Mouse (Mus musculus) retina, embryonic 14.5 days (tissue): ENCODE measurements around the gene Tgfbr2.
A peak's percentile ranks its signal among the peaks of the same experiment; 100 is the strongest.

Experiments
- DNase-seq: peaks from one replicate; pipeline ENCODE4 v3.0.0-alpha.2; 2015; ENCODE audit warnings: low spot score

Gene Tgfbr2

DNA sequence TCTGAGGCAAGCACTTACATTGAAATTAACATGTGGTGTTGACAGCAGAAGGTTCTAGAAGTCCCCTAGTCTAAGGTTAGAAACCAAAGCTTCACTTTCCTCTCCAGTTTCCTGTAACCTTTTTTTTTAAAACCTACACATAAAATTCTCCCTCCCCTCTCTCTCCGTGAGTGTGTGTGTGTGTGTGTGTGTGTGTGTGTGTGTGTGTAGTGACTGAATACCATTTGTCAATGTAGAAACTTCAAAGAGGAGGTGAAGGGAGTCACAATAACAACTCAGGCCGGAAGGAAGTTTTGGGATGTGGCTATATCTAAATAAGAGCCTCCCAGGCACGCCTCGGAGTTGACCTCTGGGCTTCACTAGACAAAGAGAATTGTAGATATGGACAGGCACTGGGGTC lies 60.8 kb downstream of the Tgfbr2 start:
- no peak for DNase-seq

DNA sequence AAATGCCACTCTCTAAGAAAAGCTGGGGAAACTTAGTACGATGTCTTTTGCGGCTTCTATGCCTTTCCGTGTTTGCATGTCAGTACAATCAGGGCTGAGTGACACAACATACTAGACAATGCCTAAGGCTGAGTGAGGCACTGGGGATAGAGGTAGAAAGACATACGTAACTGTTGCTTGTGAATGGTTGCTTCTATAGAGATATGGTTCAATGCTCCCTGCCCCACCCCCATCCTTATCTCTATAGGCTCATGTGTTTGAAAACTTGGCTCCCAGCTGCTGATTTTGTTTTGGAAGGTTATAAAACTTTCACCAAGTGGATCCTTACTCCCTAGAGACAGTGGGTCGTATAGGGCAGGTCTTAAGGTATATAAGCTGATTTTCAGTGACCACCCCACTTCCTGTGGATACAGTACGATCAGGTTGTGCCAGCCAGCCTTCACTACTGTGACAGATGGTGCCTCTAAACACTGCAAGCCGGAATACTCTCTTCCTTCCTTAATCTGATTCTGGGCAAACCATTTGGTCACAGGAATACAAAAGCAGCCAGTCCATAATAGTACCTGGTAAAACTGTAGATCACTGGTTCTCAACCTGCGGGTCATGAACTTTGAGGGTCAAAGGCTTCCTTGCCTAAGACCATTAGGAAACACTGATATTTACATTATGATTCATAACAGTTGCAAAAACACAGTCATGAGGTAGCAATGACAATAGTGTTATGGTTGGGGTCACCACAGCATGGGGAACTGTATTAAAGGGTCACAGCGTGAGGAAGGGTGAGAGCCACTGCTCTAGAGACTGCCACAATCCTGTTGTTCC lies 63.8 kb downstream of the Tgfbr2 start:
- no peak for DNase-seq

GRCm38 (mm10) chr9:116108729-116109128 lies 66.4 kb downstream of the Tgfbr2 start:
- DNase-seq, result no peak

DNA sequence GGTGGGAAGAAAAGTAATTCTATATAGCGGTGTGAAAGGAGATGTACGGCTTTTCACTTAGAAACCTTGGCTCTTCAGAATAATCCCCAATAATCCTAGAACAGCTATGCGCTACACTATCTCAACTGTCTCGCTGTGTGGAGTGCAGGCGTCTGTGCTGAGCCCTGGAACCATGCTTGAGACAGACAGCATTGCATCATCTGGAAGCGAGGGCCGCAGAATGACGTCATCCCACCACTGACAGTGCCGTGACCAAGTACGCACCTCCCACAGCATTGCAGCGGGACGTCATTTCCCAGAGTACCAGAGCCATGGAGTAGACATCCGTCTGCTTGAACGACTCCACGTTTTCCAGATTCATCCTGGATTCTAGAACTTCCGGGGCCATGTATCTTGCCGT lies 70.4 kb downstream of the Tgfbr2 start:
- no peak for DNase-seq

DNA sequence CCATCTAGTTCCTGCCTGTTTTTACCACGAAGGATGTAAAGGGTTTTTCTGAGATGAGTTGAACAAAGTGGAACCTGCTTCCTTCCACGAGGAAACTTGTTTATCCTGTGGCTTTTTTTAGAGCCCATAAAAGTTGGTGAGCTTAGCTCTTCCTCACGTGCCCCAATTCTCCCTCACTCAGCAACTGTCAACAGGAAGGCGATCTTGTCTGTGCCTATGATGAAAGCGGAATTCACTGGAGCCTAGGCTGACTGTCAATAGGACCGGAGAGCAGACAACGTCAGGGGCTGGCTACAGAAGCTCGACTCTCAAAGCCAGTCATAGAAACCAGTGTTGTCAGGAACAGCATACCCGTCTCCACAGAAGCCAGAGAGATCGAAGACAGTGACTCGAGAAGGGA lies 73.3 kb downstream of the Tgfbr2 start:
- DNase-seq, result no peak

- no peak for DNase-seq
These were observed 75.1 kb downstream of the Tgfbr2 start for GRCm38 (mm10) chr9:116100015-116100414.

- no peak for DNase-seq
These were observed 75.6 kb downstream of the Tgfbr2 start for GRCm38 (mm10) chr9:116099596-116099993.

GRCm38 (mm10) chr9:116098724-116099595 lies 76.2 kb downstream of the Tgfbr2 start:
- no peak for DNase-seq

- no peak for DNase-seq
These were observed 83.2 kb downstream of the Tgfbr2 start for GRCm38 (mm10) chr9:116091921-116092320.

GRCm38 (mm10) chr9:116091101-116091841 lies 83.9 kb downstream of the Tgfbr2 start:
- DNase-seq, result no peak

DNA sequence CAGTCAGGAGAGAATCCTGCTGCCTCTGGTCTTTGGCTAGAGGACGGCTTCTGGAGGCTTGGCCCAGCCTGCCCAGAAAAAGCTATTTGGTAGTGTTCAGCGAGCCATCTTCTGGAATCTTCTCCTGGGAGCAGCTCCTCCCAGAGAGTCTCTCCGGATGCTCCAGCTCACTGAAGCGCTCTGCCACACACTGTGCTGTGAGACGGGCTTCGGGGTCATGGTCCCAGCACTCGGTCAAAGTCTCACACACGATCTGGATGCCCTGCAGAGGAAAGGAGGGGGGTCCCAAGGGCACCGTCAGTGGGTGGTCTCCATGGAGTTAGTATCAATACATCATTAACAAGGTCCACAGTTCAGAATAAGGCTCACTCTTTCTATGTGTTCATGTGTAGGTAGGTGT lies 84.9 kb downstream of the Tgfbr2 start:
- no peak for DNase-seq

DNA sequence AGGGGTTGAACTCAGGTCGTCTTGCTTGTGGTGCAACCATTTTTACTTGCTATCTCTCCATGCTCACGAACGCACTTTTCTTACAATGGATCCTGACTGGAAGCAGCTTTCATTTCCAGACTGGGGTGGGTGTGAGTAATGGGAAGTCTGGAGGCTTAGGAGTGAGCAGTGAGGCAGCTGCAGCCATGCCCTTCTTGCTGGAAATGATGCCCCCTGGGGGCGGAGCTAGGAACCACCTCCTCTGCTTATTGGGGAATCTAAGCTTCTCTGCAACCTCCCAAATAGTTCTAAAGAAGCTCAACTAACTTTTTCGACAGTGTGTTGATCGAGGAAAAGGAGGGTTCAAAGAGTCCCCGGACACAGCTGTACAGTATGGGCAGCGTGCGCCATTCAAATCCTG lies 86.2 kb downstream of the Tgfbr2 start:
- DNase-seq, result no peak

GRCm38 (mm10) chr9:116087880-116088279 lies 87.3 kb downstream of the Tgfbr2 start:
- DNase-seq, result peak; percentile 83

DNA sequence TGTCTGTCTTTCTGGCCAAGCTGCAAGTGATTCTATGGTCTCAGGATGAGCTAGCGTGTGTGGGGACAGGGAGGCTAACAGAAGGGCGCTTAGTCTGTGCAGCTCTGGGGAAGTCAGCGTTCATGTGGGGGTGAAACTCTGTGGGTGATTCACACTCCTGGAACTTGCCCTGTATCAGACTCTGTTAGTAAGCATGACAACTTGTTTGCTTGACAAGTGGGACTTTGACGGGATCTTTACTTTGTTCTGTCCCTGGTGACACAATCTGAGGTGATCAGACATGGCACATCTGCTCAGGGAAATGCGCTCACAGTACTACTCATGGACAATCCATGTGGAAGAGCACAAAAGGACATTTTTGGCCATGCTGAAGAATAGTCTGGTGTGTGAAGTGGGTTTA lies 87.9 kb downstream of the Tgfbr2 start:
- DNase-seq, result no peak

DNA sequence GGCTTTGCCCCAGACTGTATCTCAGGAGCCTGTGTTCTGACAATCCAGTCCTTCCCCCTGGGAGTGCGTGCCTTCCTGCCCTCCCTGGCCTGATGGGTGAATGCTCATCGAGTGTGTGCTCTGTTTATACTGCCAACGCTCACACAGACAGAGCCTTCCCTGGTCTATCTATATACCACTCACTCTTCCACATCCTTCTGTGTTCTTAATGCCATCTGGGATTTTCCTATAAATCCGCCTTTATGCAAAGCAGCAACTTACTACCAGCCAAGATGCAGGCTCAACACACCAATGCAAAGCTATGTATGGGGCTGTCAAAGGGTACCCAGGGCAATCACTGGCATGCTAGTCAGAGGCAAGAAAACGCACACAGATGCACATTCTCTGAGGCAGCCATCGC lies 89.2 kb downstream of the Tgfbr2 start:
- no peak for DNase-seq

DNA sequence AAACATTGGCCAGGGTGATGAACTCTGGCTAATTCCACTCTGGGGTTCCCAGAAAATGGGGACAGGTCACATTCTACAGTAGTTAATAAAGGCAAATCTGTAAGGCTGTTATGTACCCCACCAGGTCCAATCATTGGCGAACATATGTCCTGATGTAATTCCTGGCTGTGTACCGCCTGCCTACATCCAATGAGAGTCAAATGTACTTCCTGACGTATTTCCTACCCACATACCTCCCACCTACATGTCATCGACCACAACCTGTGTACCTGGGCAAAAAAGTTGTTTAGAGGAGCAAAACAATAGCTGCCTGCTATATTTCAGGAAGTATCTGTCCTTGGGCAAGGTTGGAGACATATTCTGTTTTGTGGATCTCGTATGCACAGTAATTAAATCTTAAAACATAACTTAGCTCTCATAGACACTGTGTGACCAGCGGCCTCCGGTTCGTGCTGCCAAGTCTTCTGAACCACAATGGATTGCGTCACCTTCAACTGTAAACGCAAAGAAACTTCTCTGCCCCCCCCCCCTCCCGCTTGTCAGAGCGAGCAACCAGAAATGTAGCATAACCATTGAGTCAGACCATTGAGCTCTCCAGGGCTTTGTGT lies 90.7 kb downstream of the Tgfbr2 start:
- DNase-seq, result no peak

DNA sequence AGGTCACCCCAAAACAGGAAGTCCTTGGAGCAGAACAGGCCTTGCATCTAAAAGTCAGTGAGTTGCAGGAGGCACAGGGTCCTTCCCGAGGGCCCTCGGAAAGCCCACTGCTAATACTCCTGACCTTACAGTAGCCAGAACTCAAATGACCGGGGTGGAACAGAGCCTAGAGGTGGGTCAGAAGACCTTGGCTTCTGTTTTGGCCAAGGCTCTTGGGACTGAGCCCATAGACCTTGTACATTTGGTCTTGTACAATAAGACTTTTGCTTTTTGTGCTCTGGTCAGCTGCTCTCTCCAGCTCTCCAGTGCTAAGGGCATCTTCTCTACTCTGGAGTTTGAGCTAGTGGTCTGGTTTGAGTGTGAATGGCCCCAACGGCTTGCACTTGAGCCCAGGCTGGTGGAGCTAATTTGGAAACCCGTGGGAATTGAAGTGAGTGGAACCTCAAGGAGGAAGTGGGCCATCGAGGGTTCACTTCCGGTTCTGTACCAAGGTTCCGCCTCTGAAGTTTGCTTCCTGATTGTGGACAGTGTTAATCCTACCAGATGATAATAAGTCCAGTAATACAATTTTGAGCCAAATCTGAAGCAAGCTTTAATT lies 91.3 kb downstream of the Tgfbr2 start:
- no peak for DNase-seq

DNA sequence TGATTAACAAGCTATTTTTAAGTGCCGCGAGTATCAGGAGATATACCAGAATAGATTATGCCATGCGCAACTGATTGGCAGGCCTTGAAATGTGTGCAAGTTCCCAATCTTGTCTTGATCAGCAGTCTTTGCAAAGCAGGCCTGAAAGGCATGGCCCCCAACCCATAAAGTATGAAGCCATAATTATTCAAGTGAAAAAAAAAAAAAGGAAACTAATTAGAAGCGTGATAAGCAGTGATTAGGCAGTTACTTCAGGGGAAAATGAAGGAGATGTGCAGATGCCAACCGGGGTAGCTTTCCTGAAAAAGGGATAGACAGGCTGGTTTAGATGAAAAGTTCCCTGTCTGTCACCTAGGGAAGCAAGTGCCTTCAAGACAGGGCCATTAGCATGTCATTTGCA lies 91.9 kb downstream of the Tgfbr2 start:
- no peak for DNase-seq

- no peak for DNase-seq
These were observed 93.4 kb downstream of the Tgfbr2 start for GRCm38 (mm10) chr9:116081781-116082180.

- DNase-seq, result no peak
These were observed 97.7 kb downstream of the Tgfbr2 start for GRCm38 (mm10) chr9:116077419-116077818.

- no peak for DNase-seq
These were observed 98.2 kb downstream of the Tgfbr2 start for GRCm38 (mm10) chr9:116076946-116077345.

- DNase-seq, result no peak
These were observed 99.0 kb downstream of the Tgfbr2 start for GRCm38 (mm10) chr9:116076163-116076562.
